Mouse (Mus musculus): Measurements from ENCODE around the gene Rpap2. TPM values are rescaled to one million over a fixed set of nuclear protein-coding genes. Genes with fewer than 3 reads are reported as not detected.

Gene Rpap2
- 9.0 TPM for polyA plus RNA-seq (2014; fragmentation: Illumina TruSeq; extraction: RNeasy Lipid Tissue Mini Kit (QIAGEN cat#74804); ENCODE audit: low read depth, low replicate concordance)

GRCm38 (mm10) chr5:107597301-107598077, at the start of gene Rpap2, which contains the start of gene Glmn:
Gene Rpap2 (plus strand): TSS chr5:107597373.
Gene Glmn (minus strand): TSS chr5:107597888.

Other genes starting within 250 kb of the Rpap2 start
- not detected for gene Ephx4, start 194.6 kb upstream of the Rpap2 start, polyA plus RNA-seq (2014; fragmentation: Illumina TruSeq; extraction: RNeasy Lipid Tissue Mini Kit (QIAGEN cat#74804); ENCODE audit: low read depth, low replicate concordance)
- gene Lpcat2b, start 165.8 kb upstream of the Rpap2 start, polyA plus RNA-seq (2014; fragmentation: Illumina TruSeq; extraction: RNeasy Lipid Tissue Mini Kit (QIAGEN cat#74804); ENCODE audit: low read depth, low replicate concordance): not detected
- 4.1 TPM for gene Btbd8, start 159.4 kb upstream of the Rpap2 start, polyA plus RNA-seq (2014; fragmentation: Illumina TruSeq; extraction: RNeasy Lipid Tissue Mini Kit (QIAGEN cat#74804); ENCODE audit: low read depth, low replicate concordance)
- gene Gm42669, start 89.8 kb upstream of the Rpap2 start, polyA plus RNA-seq (2014; fragmentation: Illumina TruSeq; extraction: RNeasy Lipid Tissue Mini Kit (QIAGEN cat#74804); ENCODE audit: low read depth, low replicate concordance): not detected
- gene 1700028K03Rik, start 62.7 kb upstream of the Rpap2 start, polyA plus RNA-seq (2014; fragmentation: Illumina TruSeq; extraction: RNeasy Lipid Tissue Mini Kit (QIAGEN cat#74804); ENCODE audit: low read depth, low replicate concordance): not detected
- gene Glmn, start 515 bp downstream of the Rpap2 start, polyA plus RNA-seq (2014; fragmentation: Illumina TruSeq; extraction: RNeasy Lipid Tissue Mini Kit (QIAGEN cat#74804); ENCODE audit: low read depth, low replicate concordance): 7.1 TPM
- gene Gfi1, start 128.7 kb downstream of the Rpap2 start, polyA plus RNA-seq (2014; fragmentation: Illumina TruSeq; extraction: RNeasy Lipid Tissue Mini Kit (QIAGEN cat#74804); ENCODE audit: low read depth, low replicate concordance): not detected
- not detected for gene Ube2d2b, start 232.7 kb downstream of the Rpap2 start, polyA plus RNA-seq (2014; fragmentation: Illumina TruSeq; extraction: RNeasy Lipid Tissue Mini Kit (QIAGEN cat#74804); ENCODE audit: low read depth, low replicate concordance)